Mouse (Mus musculus) cerebellum, postnatal 36 days (tissue): ENCODE data around the gene Rpl36al.

Source experiments
- DNase-seq, 2 experiments: peaks; one replicate each; pipeline ENCODE4 v3.0.0; 2021 to 2022; ENCODE audit warnings: mixed read lengths in 2 of 2

Gene Rpl36al

GRCm38 (mm10) chr12:69183583-69184308, at the start of gene Rpl36al, which contains the start of gene Mgat2:
TSS of gene Rpl36al (minus strand) at chr12:69184083.
TSS of gene Mgat2 (plus strand) at chr12:69184157.
- peak; percentile 99 to 100 for DNase-seq

- no peak for DNase-seq
These were observed 45.4 kb upstream of the Rpl36al start for GRCm38 (mm10) chr12:69229251-69229650.

- DNase-seq = peak; percentile 82 to 83
These were observed 44.0 kb upstream of the Rpl36al start, which contains the start of gene Pole2 for GRCm38 (mm10) chr12:69227776-69228466. TSS of gene Pole2 (minus strand) at chr12:69228195.

- no peak for DNase-seq
These were observed 36.9 kb upstream of the Rpl36al start for GRCm38 (mm10) chr12:69220613-69221277.

- DNase-seq = no peak
These were observed 32.7 kb upstream of the Rpl36al start for GRCm38 (mm10) chr12:69216587-69216986.

- DNase-seq = no peak
These were observed 31.3 kb upstream of the Rpl36al start for GRCm38 (mm10) chr12:69215000-69215785.

GRCm38 (mm10) chr12:69214393-69214792, 30.5 kb upstream of the Rpl36al start:
- DNase-seq = no peak

GRCm38 (mm10) chr12:69213186-69213777, 29.4 kb upstream of the Rpl36al start:
- no peak for DNase-seq

- DNase-seq = no peak
These were observed 27.2 kb upstream of the Rpl36al start for GRCm38 (mm10) chr12:69211057-69211456.

GRCm38 (mm10) chr12:69210056-69210979, 26.4 kb upstream of the Rpl36al start:
- no peak for DNase-seq

GRCm38 (mm10) chr12:69208520-69208919, 24.6 kb upstream of the Rpl36al start:
- no peak for DNase-seq

GRCm38 (mm10) chr12:69207926-69208325, 24.0 kb upstream of the Rpl36al start:
- no peak for DNase-seq

- no peak for DNase-seq
These were observed 23.5 kb upstream of the Rpl36al start for GRCm38 (mm10) chr12:69207396-69207795.

GRCm38 (mm10) chr12:69204052-69204833, 20.4 kb upstream of the Rpl36al start, which contains the start of gene Gm49384:
TSS of gene Gm49384 (minus strand) at chr12:69204267.
- DNase-seq = no peak

GRCm38 (mm10) chr12:69198985-69199384, 15.1 kb upstream of the Rpl36al start:
- no peak for DNase-seq

- peak; percentile 55 to 56 for DNase-seq
These were observed 14.3 kb upstream of the Rpl36al start, which contains the start of gene Dnaaf2 for GRCm38 (mm10) chr12:69198164-69198535. TSS of gene Dnaaf2 (minus strand) at chr12:69198429.

- DNase-seq = peak; percentile 40 to 55
These were observed 13.7 kb upstream of the Rpl36al start for GRCm38 (mm10) chr12:69197378-69198163.

GRCm38 (mm10) chr12:69196444-69197377, 12.8 kb upstream of the Rpl36al start, which contains the start of gene Gm49383:
TSS of gene Gm49383 (minus strand) at chr12:69197104.
- DNase-seq = peak; percentile 70 to 75
